Mouse (Mus musculus): ENCODE results near the gene Psen2. TPM values are rescaled to one million over a fixed set of nuclear protein-coding genes. Genes with fewer than 3 reads are reported as not detected.

Psen2 gene
- polyA plus RNA-seq, 1 experiment from 2014 or later, result 11.5 TPM

GRCm38 (mm10) chr1:180229906-180230305 lies 33.3 kb downstream of the Psen2 start:
- Histone ChIP-seq H3K9ac (no peak overlapping the region), H3K27me3 (no peaks in the 10 kb centered on the region), H3K9me3 (no peaks in the 10 kb centered on the region), H3K4me3 (no peak overlapping the region), H3K36me3 (peaks cover 3% of the 10 kb centered on the region), H3K4me1 (replicated peaks) (peaks cover 19% of the 10 kb centered on the region), H3K27ac (no peak overlapping the region), H3K4me2 (no peak overlapping the region)
- no peak for ATAC-seq (ENCODE audit: low FRiP score)
- WGBS, result 94% methylated on average over 7 of the region's 7 CpGs

- Histone ChIP-seq H3K9ac (no peak overlapping the region), H3K9me3 (no peaks in the 10 kb centered on the region)
- WGBS, result 83% methylated on average over 12 of the region's 12 CpGs
These were observed 34.4 kb downstream of the Psen2 start for GRCm38 (mm10) chr1:180228854-180229253.

GRCm38 (mm10) chr1:180226766-180227165 lies 36.5 kb downstream of the Psen2 start:
- H3K27ac ChIP-seq, result peak overlapping the region; percentile 78
- no peaks in the 10 kb centered on the region for H3K9me3 ChIP-seq
- H3K27me3 ChIP-seq, result 0 out of 2 replicates have a peak, but pooled peaks cover 3% of the 10 kb centered on the region
- peaks cover 3% of the 10 kb centered on the region for H3K36me3 ChIP-seq
- 0 out of 2 replicates have a peak overlapping the region, but pooled peaks have one; percentile 64 for H3K4me2 ChIP-seq
- H3K4me3 ChIP-seq, result no peak overlapping the region
- no peak for ATAC-seq (ENCODE audit: low FRiP score)
- WGBS, result 79% methylated on average over 3 of the region's 3 CpGs
- H3K4me1 ChIP-seq (replicated peaks), result peaks cover 19% of the 10 kb centered on the region
- H3K9ac ChIP-seq, result 0 out of 2 replicates have a peak overlapping the region, but pooled peaks have one; percentile 58

More at GRCm38 (mm10) chr1:180228854-180229253, 34.4 kb downstream of the Psen2 start:
- peaks cover 19% of the 10 kb centered on the region for H3K4me1 ChIP-seq (replicated peaks)
- H3K27ac ChIP-seq, result no peak overlapping the region
- H3K27me3 ChIP-seq, result 0 out of 2 replicates have a peak, but pooled peaks cover 3% of the 10 kb centered on the region
- no peak overlapping the region for H3K4me2 ChIP-seq
- peaks cover 3% of the 10 kb centered on the region for H3K36me3 ChIP-seq
- H3K4me3 ChIP-seq, result no peak overlapping the region
- ATAC-seq (ENCODE audit: low FRiP score), result no peak

DNA sequence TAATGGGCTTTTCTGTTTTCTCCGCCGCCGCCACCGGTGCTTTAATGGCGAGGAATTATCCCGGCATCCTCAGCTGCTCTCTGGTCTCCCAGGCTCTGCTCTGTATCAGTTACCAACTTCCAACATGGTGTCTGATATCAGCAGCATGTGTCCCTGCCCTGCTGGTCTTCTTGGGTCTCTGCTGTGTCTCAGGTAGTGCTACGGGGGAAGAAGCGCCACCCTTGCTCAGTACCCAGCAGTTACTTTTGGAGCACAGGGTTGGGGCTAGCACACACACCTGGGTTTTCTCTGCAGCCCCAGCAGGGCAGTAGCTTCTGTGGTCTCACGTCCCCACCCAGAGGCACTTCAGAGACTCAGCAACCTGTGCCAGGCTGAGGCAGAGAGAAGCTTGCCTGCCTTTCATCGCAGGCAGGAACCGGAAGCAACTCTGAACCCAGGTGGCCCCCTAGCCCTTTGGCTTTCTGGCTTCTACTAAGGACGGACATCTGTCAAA lies 37.0 kb downstream of the Psen2 start:
- H3K4me2 ChIP-seq, result peak overlapping the region; percentile 64
- peaks cover 3% of the 10 kb centered on the region for H3K36me3 ChIP-seq
- H3K27ac ChIP-seq, result peak overlapping the region; percentile 78
- H3K4me1 ChIP-seq (replicated peaks), result peaks cover 19% of the 10 kb centered on the region
- H3K9me3 ChIP-seq, result no peaks in the 10 kb centered on the region
- ATAC-seq (ENCODE audit: low FRiP score), result peak; percentile 71
- H3K4me3 ChIP-seq, result peak overlapping the region; percentile 41
- 0 out of 2 replicates have a peak, but pooled peaks cover 3% of the 10 kb centered on the region for H3K27me3 ChIP-seq
- peak overlapping the region; percentile 58 for H3K9ac ChIP-seq
- whole genome bisulfite sequencing, result 18% methylated on average over 12 of the region's 12 CpGs

DNA sequence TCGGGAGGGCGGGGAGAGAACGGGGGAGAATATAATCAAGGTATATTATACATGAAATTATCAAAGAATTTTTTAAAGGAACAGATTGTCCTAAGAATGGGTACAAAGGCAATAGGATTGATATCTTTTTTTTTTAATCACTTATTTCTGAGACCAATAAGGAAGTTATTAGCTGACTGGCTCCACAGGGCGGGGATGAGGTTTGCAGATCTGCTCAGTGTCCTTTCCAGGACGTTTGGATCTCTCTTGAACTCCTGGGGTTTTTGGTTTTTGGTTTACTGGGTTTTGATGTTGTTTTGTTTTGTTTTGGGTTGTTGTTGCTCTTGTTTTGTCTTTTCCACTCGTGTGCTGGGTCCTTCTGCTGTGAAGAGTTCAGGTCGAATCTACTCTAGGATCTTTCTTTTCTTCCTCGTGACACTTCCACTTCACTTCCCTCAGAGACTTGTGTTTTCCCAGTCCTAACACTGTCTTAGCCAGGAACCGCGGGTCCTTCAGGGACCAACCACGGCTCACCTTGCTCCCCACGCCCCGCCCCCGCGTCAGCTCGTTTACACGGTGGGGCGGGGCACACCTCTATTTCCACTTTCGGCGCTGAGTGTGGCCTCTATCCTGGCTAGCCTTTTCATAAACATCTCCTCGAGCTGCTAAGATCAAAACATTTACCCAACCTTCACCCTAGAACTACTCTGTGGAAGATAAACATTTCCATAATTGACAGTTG lies 37.6 kb downstream of the Psen2 start:
- 18% methylated on average over 21 of the region's 21 CpGs for WGBS
- Histone ChIP-seq H3K4me1 (replicated peaks) (peaks cover 19% of the 10 kb centered on the region), H3K4me2 (peak overlapping the region; percentile 64), H3K27me3 (0 out of 2 replicates have a peak, but pooled peaks cover 3% of the 10 kb centered on the region), H3K36me3 (peaks cover 3% of the 10 kb centered on the region), H3K9ac (peak overlapping the region; percentile 58), H3K27ac (peak overlapping the region; percentile 78), H3K4me3 (peak overlapping the region; percentile 41), H3K9me3 (no peaks in the 10 kb centered on the region)
- ATAC-seq (ENCODE audit: low FRiP score), result peak; percentile 88

DNA sequence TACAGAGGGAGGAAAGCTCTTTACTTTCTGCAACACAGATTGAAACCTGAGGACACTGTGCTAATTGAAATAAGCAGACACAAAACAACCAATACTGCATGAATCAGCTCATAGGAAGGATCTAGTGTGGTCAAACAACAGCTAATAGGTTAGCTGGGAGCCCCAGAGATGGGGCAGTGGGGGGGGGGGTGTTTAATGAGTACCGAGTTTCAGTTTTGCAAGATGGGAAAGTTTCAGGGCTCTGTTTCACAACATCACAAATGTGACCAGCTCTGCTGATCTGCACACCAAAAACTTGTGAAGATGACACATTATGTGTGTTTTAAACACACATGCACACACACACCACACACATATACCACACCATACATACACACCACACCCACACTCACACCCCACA lies 41.2 kb downstream of the Psen2 start:
- Histone ChIP-seq H3K9ac (no peak overlapping the region), H3K27ac (no peak overlapping the region), H3K4me3 (no peak overlapping the region), H3K4me1 (replicated peaks) (peaks cover 19% of the 10 kb centered on the region), H3K36me3 (no peaks in the 10 kb centered on the region), H3K27me3 (0 out of 2 replicates have a peak, but pooled peaks cover 3% of the 10 kb centered on the region), H3K9me3 (no peaks in the 10 kb centered on the region), H3K4me2 (no peak overlapping the region)
- 93% methylated on average over 1 of the region's 1 CpGs for WGBS
- no peak for ATAC-seq (ENCODE audit: low FRiP score)

GRCm38 (mm10) chr1:180220791-180221542 lies 42.3 kb downstream of the Psen2 start:
- Histone ChIP-seq H3K9ac (no peak overlapping the region), H3K27ac (no peak overlapping the region), H3K36me3 (no peaks in the 10 kb centered on the region), H3K4me1 (replicated peaks) (peaks cover 10% of the 10 kb centered on the region), H3K27me3 (0 out of 2 replicates have a peak, but pooled peaks cover 3% of the 10 kb centered on the region), H3K4me3 (no peak overlapping the region), H3K9me3 (no peaks in the 10 kb centered on the region), H3K4me2 (no peak overlapping the region)
- ATAC-seq (ENCODE audit: low FRiP score), result no peak
- 90% methylated on average over 19 of the region's 19 CpGs for WGBS

GRCm38 (mm10) chr1:180216541-180217276 lies 46.5 kb downstream of the Psen2 start:
- H3K36me3 ChIP-seq, result no peaks in the 10 kb centered on the region
- no peak overlapping the region for H3K4me2 ChIP-seq
- no peak overlapping the region for H3K27ac ChIP-seq
- WGBS, result 64% methylated on average over 5 of the region's 5 CpGs
- ATAC-seq (ENCODE audit: low FRiP score), result no peak
- H3K4me3 ChIP-seq, result no peak overlapping the region
- H3K27me3 ChIP-seq, result no peaks in the 10 kb centered on the region
- no peak overlapping the region for H3K9ac ChIP-seq
- H3K4me1 ChIP-seq (replicated peaks), result no peaks in the 10 kb centered on the region
- H3K9me3 ChIP-seq, result no peaks in the 10 kb centered on the region

GRCm38 (mm10) chr1:180215044-180215443 lies 48.2 kb downstream of the Psen2 start:
- H3K27ac ChIP-seq, result no peak overlapping the region

GRCm38 (mm10) chr1:180212911-180213310 lies 50.3 kb downstream of the Psen2 start:
- Histone ChIP-seq H3K4me3 (no peak overlapping the region), H3K9me3 (no peaks in the 10 kb centered on the region), H3K4me2 (no peak overlapping the region), H3K27me3 (no peaks in the 10 kb centered on the region), H3K27ac (no peak overlapping the region), H3K36me3 (no peaks in the 10 kb centered on the region), H3K4me1 (replicated peaks) (no peaks in the 10 kb centered on the region), H3K9ac (no peak overlapping the region)
- no peak for ATAC-seq (ENCODE audit: low FRiP score)
- 94% methylated on average over 5 of the region's 5 CpGs for WGBS

More at GRCm38 (mm10) chr1:180215044-180215443, 48.2 kb downstream of the Psen2 start:
- peak; percentile 43 for ATAC-seq (ENCODE audit: low FRiP score)
- Histone ChIP-seq H3K4me3 (no peak overlapping the region), H3K36me3 (no peaks in the 10 kb centered on the region), H3K4me2 (no peak overlapping the region), H3K9ac (no peak overlapping the region), H3K27me3 (no peaks in the 10 kb centered on the region), H3K9me3 (no peaks in the 10 kb centered on the region), H3K4me1 (replicated peaks) (no peaks in the 10 kb centered on the region)
- WGBS, result 26% methylated on average over 4 of the region's 4 CpGs

DNA sequence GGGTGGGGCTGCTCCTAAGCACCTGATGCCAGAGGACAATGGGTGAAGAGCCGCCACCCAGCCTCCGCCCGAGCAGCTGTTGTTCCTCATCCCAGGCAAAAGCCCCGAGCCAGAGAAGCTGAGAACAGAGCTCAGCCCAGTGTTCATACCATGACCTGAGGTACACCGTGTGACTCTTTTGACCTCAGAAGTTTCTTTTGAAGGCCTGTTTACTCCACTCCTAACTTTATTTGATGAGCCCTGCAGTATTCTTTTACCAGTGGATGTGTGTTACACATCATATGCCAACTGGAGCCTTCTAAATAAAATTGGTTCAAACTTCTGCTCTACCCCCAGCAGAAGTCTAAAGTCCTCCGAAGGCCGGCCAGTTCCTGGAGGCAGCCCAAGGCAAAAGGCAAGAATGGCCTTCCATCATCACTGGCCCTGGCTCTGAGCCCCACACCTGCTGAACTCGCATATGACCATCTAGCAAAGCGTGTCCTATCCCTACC lies 52.4 kb downstream of the Psen2 start:
- WGBS, result 89% methylated on average over 9 of the region's 9 CpGs

More for the DNA sequence above, 52.4 kb downstream of the Psen2 start:
- Histone ChIP-seq H3K27ac (no peak overlapping the region), H3K9ac (no peak overlapping the region), H3K4me2 (no peak overlapping the region), H3K9me3 (no peaks in the 10 kb centered on the region), H3K36me3 (no peaks in the 10 kb centered on the region), H3K27me3 (no peaks in the 10 kb centered on the region), H3K4me1 (replicated peaks) (no peaks in the 10 kb centered on the region), H3K4me3 (no peak overlapping the region)
- ATAC-seq (ENCODE audit: low FRiP score), result no peak
